Mouse (Mus musculus): ENCODE measurements around the gene Tyw1.

DNA sequence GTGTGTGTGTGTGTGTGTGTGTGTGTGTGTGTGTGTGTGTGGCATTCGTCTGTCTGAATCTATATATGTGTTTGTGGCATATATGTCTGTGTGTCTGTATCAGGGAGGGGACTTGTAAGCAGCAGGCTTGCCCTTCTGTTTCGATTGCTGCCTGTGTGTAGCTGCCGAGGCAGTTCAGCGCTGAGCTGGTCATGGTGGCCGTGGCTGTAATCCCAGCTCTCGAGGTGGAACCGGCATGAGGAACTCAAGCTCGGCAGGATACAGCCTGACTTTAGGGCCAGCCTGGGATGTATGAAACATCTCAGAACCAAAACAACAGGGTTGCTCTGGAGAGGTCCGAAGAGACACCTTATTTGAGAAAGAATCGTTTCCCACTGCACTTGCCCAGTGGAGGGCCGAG lies 78.6 kb downstream of the Tyw1 start:
- TF ChIP-seq EP300 (IDR thresholded peaks at IDR 0.05; ENCODE audit: insufficient read depth, low read depth, low read length) (no peak), CTCF (IDR thresholded peaks at IDR 0.05; ENCODE audit: low read depth, low read length) (no peak)
